Mouse (Mus musculus) neural tube, embryonic 15.5 days (tissue): Measurements from ENCODE around the gene Pknox1. TPM values are rescaled to one million over a fixed set of nuclear protein-coding genes. Genes with fewer than 3 reads are reported as not detected.

Experiments used
- ATAC-seq: fragments of 200-750 bp; cut with Nextera tagmentation; 2 replicates; pipeline ENCODE4 v1.8.0; 2017; ENCODE audit warnings: mild to moderate bottlenecking, moderate TSS enrichment, moderate library complexity; ENCODE audit not compliant: low FRiP score
- H3K27ac ChIP-seq: fragments of 300-500 bp; sonication (generic); replicated peaks from 2 replicates; pipeline ENCODE4 v1.5.1; 2015; ENCODE audit warnings: mild to moderate bottlenecking, inconsistent platforms
- H3K27me3 ChIP-seq: fragments of 300-500 bp; sonication (generic); replicated peaks from 2 replicates; pipeline ENCODE4 v1.6.1; 2015; ENCODE audit warnings: inconsistent platforms
- H3K36me3 ChIP-seq: fragments of 300-500 bp; sonication (generic); 2 replicates; pipeline ENCODE4 v1.6.1; 2015; ENCODE audit warnings: inconsistent platforms
- H3K4me1 ChIP-seq: fragments of 300-500 bp; sonication (generic); 2 replicates; pipeline ENCODE4 v1.6.1; 2015; ENCODE audit warnings: inconsistent platforms
- H3K4me2 ChIP-seq: fragments of 300-500 bp; sonication (generic); 2 replicates; pipeline ENCODE4 v1.6.1; 2015; ENCODE audit warnings: inconsistent platforms, mild to moderate bottlenecking, moderate library complexity
- H3K4me3 ChIP-seq: fragments of 300-500 bp; sonication (generic); replicated peaks from 2 replicates; pipeline ENCODE4 v1.5.1; 2015; ENCODE audit warnings: mild to moderate bottlenecking, inconsistent platforms
- H3K9ac ChIP-seq: fragments of 300-500 bp; sonication (generic); replicated peaks from 2 replicates; pipeline ENCODE4 v1.6.1; 2015; ENCODE audit warnings: mild to moderate bottlenecking, inconsistent platforms
- H3K9me3 ChIP-seq: fragments of 300-500 bp; sonication (generic); replicated peaks from 2 replicates; pipeline ENCODE4 v1.6.1; 2016; ENCODE audit warnings: inconsistent platforms
- WGBS: fragments of 180-500 bp; shearing (Covaris S2); methylation state at CpG from one replicate; pipeline ENCODE4 v1.1.7; 2015; ENCODE audit warnings: mixed read lengths; 5-methylcytosine and 5-hydroxymethylcytosine counted together
- polyA plus RNA-seq: library from polyadenylated mRNA; unstranded; fragments of >200 nt; fragmentation: Nextera tagmentation; extraction: Ambion mirVana; gene quantifications from 2 replicates; pipeline ENCODE4 v1.2.1, GENCODE M21; 2015

The Pknox1 gene
- polyA plus RNA-seq, 1 experiment from 2014 or later: 43.4 TPM

GRCm38 (mm10) chr17:31557124-31557880 lies 7.2 kb upstream of the Pknox1 start:
- no peak overlapping the region for H3K4me3 ChIP-seq
- peak overlapping the region; percentile 9; the same call in 1 of the 2 replicates for H3K4me2 ChIP-seq
- H3K27me3 ChIP-seq: no peaks in the 10 kb centered on the region
- peaks cover 22% of the 10 kb centered on the region for H3K4me1 ChIP-seq
- no peak overlapping the region for H3K9ac ChIP-seq
- H3K36me3 ChIP-seq: no peaks in the 10 kb centered on the region
- peak; percentile 49; the same call in 1 of the 2 replicates for ATAC-seq
- H3K9me3 ChIP-seq: no peaks in the 10 kb centered on the region
- peak overlapping the region; percentile 70 for H3K27ac ChIP-seq
- whole genome bisulfite sequencing: 47% methylated on average over 11 of the region's 11 CpGs

GRCm38 (mm10) chr17:31557947-31558542 lies 6.5 kb upstream of the Pknox1 start:
- Histone ChIP-seq H3K27me3 (no peaks in the 10 kb centered on the region), H3K27ac (peak overlapping the region; percentile 70), H3K4me2 (peak overlapping the region; percentile 9; the same call in 1 of the 2 replicates), H3K9ac (no peak overlapping the region), H3K9me3 (no peaks in the 10 kb centered on the region), H3K4me3 (no peak overlapping the region), H3K36me3 (no peaks in the 10 kb centered on the region), H3K4me1 (peaks cover 22% of the 10 kb centered on the region)
- no peak for ATAC-seq
- 81% methylated on average over 10 of the region's 10 CpGs for WGBS

GRCm38 (mm10) chr17:31559021-31559789 lies 5.3 kb upstream of the Pknox1 start:
- H3K4me1 ChIP-seq: peaks cover 29% of the 10 kb centered on the region
- no peaks in the 10 kb centered on the region for H3K9me3 ChIP-seq
- H3K27me3 ChIP-seq: no peaks in the 10 kb centered on the region
- H3K27ac ChIP-seq: no peak overlapping the region
- no peak overlapping the region for H3K9ac ChIP-seq
- no peak overlapping the region for H3K4me2 ChIP-seq
- WGBS: 91% methylated on average over 11 of the region's 11 CpGs
- H3K36me3 ChIP-seq: no peaks in the 10 kb centered on the region
- no peak overlapping the region for H3K4me3 ChIP-seq
- no peak for ATAC-seq

GRCm38 (mm10) chr17:31563632-31564014 lies 911 bp upstream of the Pknox1 start:
- no peaks in the 10 kb centered on the region for H3K9me3 ChIP-seq
- peak overlapping the region; percentile 95 for H3K27ac ChIP-seq
- ATAC-seq: no peak
- H3K9ac ChIP-seq: peak overlapping the region; percentile 53
- WGBS: 14% methylated on average over 12 of the region's 12 CpGs
- peak overlapping the region; percentile 63 for H3K4me2 ChIP-seq
- no peaks in the 10 kb centered on the region for H3K36me3 ChIP-seq
- H3K27me3 ChIP-seq: no peaks in the 10 kb centered on the region
- peaks cover 35% of the 10 kb centered on the region for H3K4me1 ChIP-seq
- H3K4me3 ChIP-seq: peak overlapping the region; percentile 45

- no peaks in the 10 kb centered on the region for H3K36me3 ChIP-seq
- 0% methylated on average over 20 of the region's 44 CpGs for WGBS
- no peak for ATAC-seq
These were observed 265 bp downstream of the Pknox1 start for GRCm38 (mm10) chr17:31564858-31565140.

GRCm38 (mm10) chr17:31565141-31566056 lies 865 bp downstream of the Pknox1 start:
- no peaks in the 10 kb centered on the region for H3K9me3 ChIP-seq
- H3K4me2 ChIP-seq: peak overlapping the region; percentile 83
- peak overlapping the region; percentile 99 for H3K27ac ChIP-seq
- H3K9ac ChIP-seq: peak overlapping the region; percentile 91
- peak overlapping the region; percentile 87 for H3K4me3 ChIP-seq
- H3K36me3 ChIP-seq: no peaks in the 10 kb centered on the region
- under 1% methylated on average over 78 of the region's 88 CpGs for WGBS
- peaks cover 46% of the 10 kb centered on the region for H3K4me1 ChIP-seq
- no peaks in the 10 kb centered on the region for H3K27me3 ChIP-seq
- peak; percentile 66 for ATAC-seq

More at GRCm38 (mm10) chr17:31564858-31565140, 265 bp downstream of the Pknox1 start:
- Histone ChIP-seq H3K27me3 (no peaks in the 10 kb centered on the region), H3K4me3 (peak overlapping the region; percentile 87), H3K9me3 (no peaks in the 10 kb centered on the region), H3K27ac (peak overlapping the region; percentile 99), H3K9ac (peak overlapping the region; percentile 91), H3K4me2 (peak overlapping the region; percentile 83), H3K4me1 (peaks cover 46% of the 10 kb centered on the region)

GRCm38 (mm10) chr17:31566276-31566675 lies 1.7 kb downstream of the Pknox1 start:
- Histone ChIP-seq H3K4me1 (peaks cover 53% of the 10 kb centered on the region), H3K27ac (no peak overlapping the region)
- ATAC-seq: no peak

GRCm38 (mm10) chr17:31569756-31570155 lies 5.2 kb downstream of the Pknox1 start:
- Histone ChIP-seq H3K4me1 (peaks cover 46% of the 10 kb centered on the region), H3K4me3 (no peak overlapping the region), H3K27me3 (no peaks in the 10 kb centered on the region), H3K4me2 (no peak overlapping the region), H3K27ac (no peak overlapping the region), H3K9me3 (no peaks in the 10 kb centered on the region), H3K36me3 (no peaks in the 10 kb centered on the region), H3K9ac (no peak overlapping the region)
- no peak for ATAC-seq
- WGBS: 94% methylated on average over 1 of the region's 1 CpGs

More at GRCm38 (mm10) chr17:31566276-31566675, 1.7 kb downstream of the Pknox1 start:
- H3K9ac ChIP-seq: peak overlapping the region; percentile 91; the same call in 1 of the 2 replicates
- peak overlapping the region; percentile 83 for H3K4me2 ChIP-seq
- no peaks in the 10 kb centered on the region for H3K9me3 ChIP-seq
- 71% methylated on average over 6 of the region's 6 CpGs for WGBS
- no peaks in the 10 kb centered on the region for H3K36me3 ChIP-seq
- H3K27me3 ChIP-seq: no peaks in the 10 kb centered on the region
- peak overlapping the region; percentile 87 for H3K4me3 ChIP-seq

- H3K9me3 ChIP-seq: no peaks in the 10 kb centered on the region
- H3K4me2 ChIP-seq: no peak overlapping the region
- no peak overlapping the region for H3K9ac ChIP-seq
- H3K27me3 ChIP-seq: no peaks in the 10 kb centered on the region
- no peak overlapping the region for H3K4me3 ChIP-seq
- H3K36me3 ChIP-seq: no peaks in the 10 kb centered on the region
- peaks cover 46% of the 10 kb centered on the region for H3K4me1 ChIP-seq
- no peak for ATAC-seq
- WGBS: 93% methylated on average over 9 of the region's 9 CpGs
- no peak overlapping the region for H3K27ac ChIP-seq
These were observed 5.9 kb downstream of the Pknox1 start for GRCm38 (mm10) chr17:31570321-31570925.

- Histone ChIP-seq H3K9me3 (no peaks in the 10 kb centered on the region), H3K36me3 (no peaks in the 10 kb centered on the region), H3K9ac (no peak overlapping the region), H3K27me3 (no peaks in the 10 kb centered on the region), H3K4me1 (peaks cover 35% of the 10 kb centered on the region), H3K4me3 (no peak overlapping the region), H3K4me2 (no peak overlapping the region), H3K27ac (no peak overlapping the region)
- ATAC-seq: no peak
- 79% methylated on average over 5 of the region's 5 CpGs for WGBS
These were observed 7.2 kb downstream of the Pknox1 start for GRCm38 (mm10) chr17:31571689-31572088.

GRCm38 (mm10) chr17:31574662-31575061 lies 10.1 kb downstream of the Pknox1 start:
- Histone ChIP-seq H3K27ac (no peak overlapping the region), H3K9me3 (no peaks in the 10 kb centered on the region), H3K4me1 (peaks cover 10% of the 10 kb centered on the region), H3K9ac (no peak overlapping the region), H3K4me2 (no peak overlapping the region), H3K36me3 (no peaks in the 10 kb centered on the region), H3K4me3 (no peak overlapping the region), H3K27me3 (no peaks in the 10 kb centered on the region)
- no peak for ATAC-seq
- 83% methylated on average over 7 of the region's 7 CpGs for WGBS
